Mouse (Mus musculus) kidney, postnatal 14 days (tissue): ENCODE results near the gene Slc5a1.

Experiments
- DNase-seq: peaks from one replicate; pipeline ENCODE4 v3.0.0; 2022; ENCODE audit warnings: mixed read lengths

The Slc5a1 gene

DNA sequence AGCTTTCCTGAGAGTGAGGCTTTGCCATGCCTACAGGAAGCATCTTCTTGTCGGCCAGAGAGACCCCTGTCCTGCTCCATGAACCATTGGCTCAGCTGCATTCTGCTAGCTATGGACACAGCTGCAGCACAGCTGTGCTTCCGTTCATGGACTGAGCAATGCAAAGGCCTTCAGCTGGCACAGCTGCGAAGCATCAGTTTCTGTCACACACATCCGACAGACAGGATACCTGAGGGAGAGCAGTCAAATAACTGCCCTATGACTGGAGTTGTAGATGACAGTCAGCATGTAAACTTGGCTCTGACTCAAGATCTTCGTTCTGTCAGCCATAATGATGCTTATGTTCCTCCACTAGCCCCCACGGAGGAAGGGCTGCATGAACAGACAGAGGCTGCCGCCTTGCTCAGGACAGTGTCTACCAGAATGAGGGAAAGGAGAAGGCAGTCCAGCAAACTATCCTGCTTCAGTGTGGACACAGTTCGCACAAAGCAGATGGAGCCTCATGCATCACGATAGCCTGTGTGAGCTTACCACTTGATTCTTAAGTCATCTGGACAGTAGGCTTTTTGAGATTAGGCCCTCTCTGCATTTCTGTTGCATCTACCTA is 91.3 kb downstream of the Slc5a1 start:
- DNase-seq = no peak

DNA sequence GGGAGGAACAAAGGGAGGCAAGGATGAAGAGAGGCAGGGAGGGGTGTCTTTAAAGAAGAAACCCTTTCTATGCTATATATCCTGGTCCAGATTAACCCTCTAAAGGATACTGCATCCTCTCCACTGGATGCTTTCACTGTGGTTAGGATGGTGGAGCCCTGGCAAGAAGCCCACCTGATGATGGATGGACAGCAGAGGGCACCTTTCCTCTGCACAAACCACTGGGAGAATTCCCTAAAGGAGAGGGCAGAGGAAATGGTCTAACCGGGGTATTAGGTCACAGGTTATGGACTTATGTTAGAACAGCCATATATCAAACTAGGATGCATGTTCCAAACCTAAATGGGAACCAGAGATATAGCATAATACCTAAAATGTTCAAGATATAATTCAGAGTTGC is 96.1 kb downstream of the Slc5a1 start:
- no peak for DNase-seq

DNA sequence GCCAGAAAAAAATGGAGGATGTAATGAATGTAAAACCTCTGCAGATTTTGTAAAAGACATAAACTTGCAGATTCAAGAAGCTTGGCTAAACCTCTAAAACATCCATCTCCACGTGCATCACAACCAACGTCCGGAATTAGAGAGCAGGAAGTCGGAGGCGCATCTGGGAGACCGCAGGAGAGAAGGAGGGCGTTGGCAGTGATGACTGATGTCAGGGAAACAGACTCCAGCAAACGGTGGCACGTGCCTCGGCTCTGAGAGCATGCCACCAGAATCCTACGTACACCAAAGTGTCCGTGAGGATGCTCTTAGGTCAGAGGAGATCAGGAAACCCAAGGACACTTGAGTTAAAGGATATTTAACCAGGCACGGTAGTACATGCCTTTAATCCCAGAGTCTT is 97.7 kb downstream of the Slc5a1 start:
- no peak for DNase-seq

DNA sequence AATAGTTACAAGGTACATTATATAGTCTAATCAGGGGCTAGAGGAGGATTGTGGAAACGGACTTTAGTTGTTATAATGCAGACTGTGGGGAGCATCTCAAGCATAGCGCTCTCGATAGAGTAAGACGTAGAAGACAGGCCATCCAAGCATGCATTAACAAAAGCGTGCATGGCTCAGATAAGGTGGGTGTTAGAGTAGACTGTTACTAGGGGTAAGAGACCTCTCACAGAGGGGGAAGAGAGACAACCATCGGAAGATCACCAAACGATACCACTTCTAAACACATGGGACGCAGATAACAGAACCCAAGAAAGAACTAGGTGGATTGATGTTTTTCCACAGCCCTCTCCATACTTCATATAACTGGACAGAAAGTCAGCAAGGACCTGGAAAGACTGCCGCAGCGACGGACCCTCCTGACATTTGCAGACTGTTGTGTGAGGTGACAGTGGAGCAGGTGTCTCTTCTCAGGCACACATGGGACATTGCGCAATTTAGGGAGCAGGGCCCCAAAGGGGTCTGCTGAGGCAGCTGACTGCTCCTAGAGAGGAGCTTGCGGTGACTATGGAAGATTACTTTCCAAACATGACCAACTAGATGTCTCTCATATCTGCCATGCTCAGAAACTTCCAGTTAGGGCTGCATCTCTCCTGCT is 98.6 kb downstream of the Slc5a1 start:
- no peak for DNase-seq

DNA sequence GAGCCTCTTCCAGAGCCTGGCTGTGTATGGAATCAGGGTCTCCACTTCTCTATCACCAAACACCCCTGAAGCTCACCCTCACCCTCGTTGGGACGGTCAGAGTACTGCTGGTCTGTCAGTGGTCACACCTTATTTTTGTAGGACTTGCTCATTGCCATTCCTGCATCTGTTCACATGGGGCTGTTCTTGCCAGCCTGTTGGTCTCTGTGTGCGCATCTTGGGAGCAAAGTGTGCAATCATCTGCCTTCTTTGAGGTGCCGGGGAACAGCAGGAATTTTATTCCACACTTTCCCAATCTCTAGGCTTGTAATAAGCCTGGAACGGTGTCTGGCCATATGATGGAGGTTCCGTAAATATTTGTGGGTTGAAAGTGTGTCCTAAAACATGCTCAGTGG is 99.1 kb downstream of the Slc5a1 start:
- DNase-seq = no peak

DNA sequence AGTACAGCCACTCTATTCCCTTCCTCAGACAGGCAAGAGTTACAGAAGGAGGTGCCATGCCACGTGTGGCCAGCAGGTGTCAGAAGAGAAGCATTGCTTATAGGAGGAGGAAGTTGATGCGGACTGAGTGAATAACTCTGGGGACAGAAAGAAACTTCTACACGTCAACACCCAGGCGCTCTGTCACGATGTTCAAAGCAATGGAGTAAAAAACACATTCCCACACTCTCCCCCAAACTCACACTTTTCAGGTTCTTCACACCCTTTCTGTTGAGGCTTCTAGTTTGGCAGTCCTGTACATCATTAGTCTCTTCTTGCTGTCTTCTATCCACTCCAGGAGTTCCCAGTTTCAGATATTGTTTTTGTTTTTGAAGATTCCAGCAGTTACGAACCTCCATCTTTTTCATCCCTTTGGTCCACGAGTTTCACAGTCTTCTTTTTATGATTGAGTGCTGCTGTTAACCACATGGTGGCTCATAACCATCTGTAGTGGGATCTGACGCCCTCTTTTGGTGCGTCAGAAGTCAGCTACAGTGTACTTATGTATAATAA is 99.7 kb downstream of the Slc5a1 start:
- DNase-seq = peak; percentile 85

DNA sequence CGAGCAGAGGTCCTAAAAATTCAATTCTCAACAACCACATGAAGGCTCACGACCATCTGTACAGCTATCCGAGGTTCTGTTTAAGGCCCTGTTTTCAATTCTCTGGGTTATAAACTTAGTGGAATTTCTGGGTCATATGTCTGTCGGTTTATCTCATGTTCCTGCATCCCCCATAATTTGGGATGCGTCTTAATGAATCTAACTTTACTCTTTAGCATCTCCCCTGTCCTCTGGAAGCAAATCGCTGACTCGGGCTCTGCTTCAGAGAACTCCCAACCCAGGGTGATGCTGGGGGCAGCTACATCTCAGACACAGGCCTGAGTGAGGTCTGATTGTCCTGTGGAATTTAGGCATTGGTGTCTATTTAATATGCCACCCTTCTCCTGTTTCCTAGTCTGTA is 100.3 kb downstream of the Slc5a1 start:
- no peak for DNase-seq

DNA sequence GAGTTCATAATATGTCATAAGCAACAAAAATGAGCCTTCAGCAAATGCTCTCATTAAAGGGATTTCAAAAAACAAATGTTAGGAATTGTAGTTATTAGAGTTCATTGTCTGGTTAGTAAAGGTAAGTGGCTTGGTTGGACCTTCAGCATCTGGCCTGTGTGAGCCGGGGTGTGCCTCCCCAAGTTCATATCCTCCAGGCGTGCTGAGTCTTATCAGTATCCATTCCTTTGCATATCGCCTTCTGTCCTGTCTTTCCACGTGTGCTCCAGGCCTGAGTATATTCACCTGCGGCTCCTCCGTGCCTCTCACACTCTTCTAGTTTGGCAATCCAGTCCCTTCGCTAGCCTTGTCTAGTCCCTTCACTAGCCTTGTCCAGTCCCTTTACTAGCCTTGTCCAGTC is 102.3 kb downstream of the Slc5a1 start:
- no peak for DNase-seq

DNA sequence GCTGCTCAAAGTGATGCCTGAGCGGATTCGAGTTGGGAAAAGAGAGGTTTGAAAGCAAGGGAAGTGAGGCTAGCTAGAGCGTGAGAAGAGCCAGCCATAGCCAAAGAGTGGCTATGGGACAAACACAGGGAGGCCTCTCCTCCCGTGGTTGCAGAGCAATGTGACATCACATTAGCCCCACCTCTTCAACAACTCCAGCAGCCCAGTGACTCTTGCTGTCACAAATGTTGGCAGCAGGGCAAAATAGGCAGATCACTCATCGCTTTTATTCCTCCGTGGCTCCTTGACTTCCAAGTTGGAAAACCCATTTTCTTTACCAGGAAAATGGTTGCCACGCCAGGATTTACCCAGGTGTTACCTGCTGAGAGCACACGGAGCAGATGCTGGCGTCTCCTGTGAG is 103.1 kb downstream of the Slc5a1 start:
- no peak for DNase-seq

DNA sequence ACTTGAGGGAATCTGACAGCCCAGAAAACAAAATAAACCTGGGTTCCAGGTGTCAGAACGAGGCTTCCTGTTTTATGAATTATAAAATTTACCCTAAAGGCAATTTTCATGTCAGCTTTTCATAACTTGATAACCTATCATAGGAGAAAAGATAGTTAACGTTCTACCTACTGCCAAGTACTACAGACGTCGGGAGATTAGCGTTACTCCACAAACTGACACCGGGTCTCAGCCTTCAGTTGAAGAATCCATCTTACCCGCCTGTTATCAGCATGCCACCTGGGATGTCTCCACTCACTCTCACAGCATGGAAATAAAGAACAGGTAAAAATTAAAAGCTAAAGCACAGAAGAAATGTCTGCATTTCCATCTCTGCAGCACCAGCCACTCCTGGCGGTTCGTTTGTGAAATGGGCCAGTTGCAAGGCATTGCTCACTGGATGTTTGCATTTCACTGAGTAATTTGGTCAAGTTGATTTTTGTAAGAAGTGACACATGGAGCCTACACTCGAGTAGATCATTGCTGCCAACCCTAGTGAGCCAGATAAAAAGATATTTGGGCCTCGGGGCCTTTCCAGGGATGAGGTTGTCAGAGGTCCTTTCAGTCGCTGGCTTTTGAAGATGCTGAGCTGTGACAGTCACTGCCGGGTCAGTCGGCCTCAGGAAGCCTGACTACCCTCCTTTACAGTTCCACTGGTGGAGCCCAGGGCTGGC is 104.7 kb downstream of the Slc5a1 start:
- no peak for DNase-seq

DNA sequence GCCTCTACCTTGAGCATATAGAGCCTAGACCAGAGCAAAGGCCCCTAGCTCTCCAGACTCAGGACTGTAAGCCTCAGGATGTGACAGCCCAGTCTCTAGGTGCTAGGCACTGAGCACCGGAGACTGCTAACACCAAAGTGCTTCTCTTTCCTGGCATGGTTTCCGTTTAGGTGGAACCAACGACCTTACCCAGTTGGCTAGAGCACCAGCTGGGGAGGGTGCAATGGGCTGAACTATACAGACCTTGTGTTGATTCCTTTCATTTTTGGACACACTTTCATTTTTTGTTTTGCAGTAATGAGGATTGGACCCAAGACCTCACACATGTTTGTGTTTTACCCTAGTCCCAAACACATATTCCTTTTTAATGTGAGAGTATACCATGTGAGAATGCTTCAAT is 106.5 kb downstream of the Slc5a1 start:
- DNase-seq = no peak

DNA sequence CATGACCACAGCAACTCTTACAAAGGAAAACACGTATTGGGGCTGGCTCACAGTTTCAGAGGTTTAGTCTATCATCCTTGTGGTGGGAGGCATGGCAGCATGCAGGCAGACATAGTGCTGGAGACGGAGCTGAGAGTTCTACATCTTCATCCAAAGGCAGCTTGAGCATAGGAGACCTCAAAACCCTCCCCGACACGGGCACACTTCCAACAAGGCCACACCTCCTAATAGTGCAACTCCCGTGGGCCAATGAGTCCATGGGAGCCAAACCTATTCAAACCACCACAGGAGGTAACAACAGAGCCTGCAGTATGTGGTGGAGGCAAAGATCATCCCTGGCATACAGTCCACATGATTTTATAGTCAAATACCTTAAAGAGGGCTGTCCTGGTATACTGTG is 107.2 kb downstream of the Slc5a1 start:
- DNase-seq = no peak
